Mouse (Mus musculus) liver, embryonic 14.5 days (tissue): ENCODE measurements around the gene Tapbp.

ENCODE experiments used
- CTCF ChIP-seq: IDR thresholded peaks from 2 replicates; pipeline ENCODE4 v1.5.1; 2016; ENCODE audit warnings: antibody characterized with exemption, low read depth, control low read depth
- EP300 ChIP-seq: IDR thresholded peaks from 2 replicates; pipeline ENCODE4 v1.6.1; 2016; ENCODE audit warnings: antibody characterized with exemption, low read depth

DNA sequence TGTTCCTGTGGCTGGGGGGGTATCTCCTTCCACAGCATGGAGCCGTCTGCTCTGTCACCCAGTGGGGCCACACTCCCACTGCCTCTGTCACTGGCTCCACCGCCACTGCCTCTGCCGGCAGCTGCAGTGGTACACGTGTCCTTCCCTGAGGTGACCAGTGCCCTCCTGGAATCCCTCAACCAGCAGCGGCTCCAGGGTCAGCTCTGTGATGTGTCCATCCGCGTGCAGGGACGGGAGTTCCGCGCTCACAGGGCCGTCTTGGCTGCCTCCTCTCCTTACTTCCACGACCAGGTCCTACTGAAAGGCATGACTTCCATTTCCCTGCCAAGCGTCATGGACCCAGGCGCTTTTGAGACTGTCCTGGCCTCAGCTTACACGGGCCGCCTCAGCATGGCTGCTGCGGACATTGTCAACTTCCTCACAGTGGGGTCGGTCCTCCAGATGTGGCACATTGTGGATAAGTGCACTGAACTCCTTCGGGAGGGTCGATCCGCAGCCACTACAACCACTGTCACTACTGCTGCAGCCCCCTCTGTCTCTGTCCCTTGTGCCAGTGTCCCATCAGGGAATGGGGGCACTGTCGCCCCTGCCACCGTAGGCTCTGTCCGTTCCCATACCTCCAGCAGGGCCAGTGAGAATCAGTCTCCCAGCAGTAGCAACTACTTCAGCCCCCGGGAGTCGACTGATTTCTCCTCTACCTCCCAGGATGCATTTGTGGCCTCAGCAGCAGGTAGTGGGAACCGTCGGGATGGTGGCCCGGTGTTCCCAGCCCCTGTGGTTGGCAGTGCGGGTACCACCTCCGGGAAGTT lies 1.4 kb downstream of the Tapbp start:
- TF ChIP-seq CTCF (no peak), EP300 (no peak)
